Mouse (Mus musculus): ENCODE measurements around the gene Rnf186. TPM values are rescaled to one million over a fixed set of nuclear protein-coding genes. Genes with fewer than 3 reads are reported as not detected.

The Rnf186 gene
- polyA plus RNA-seq, 2 experiments = not detected

- no peak overlapping the region for H3K9ac ChIP-seq (ENCODE audit: low read depth, low read length, severe bottlenecking)
- WGBS = 81% methylated on average over 13 of the region's 13 CpGs
- ATAC-seq (ENCODE audit: low FRiP score, low read depth) (no peak), DNase-seq (ENCODE audit: low spot score) (no peak)
- H3K4me3 ChIP-seq (replicated peaks; ENCODE audit: low read length) = no peak overlapping the region
- H3K27me3 ChIP-seq (ENCODE audit: control insufficient read depth, insufficient read depth, low read length) = no peaks in the 10 kb centered on the region
- no peak overlapping the region for H3K27ac ChIP-seq (replicated peaks; ENCODE audit: low read depth, low read length)
- no peaks in the 10 kb centered on the region for H3K4me1 ChIP-seq (ENCODE audit: control insufficient read depth, insufficient read depth, low read length)
- H3K9me3 ChIP-seq (ENCODE audit: control insufficient read depth, low read length) = no peaks in the 10 kb centered on the region
- no peak overlapping the region for H3K4me2 ChIP-seq (replicated peaks; ENCODE audit: low read depth, low read length, severe bottlenecking)
- H3K36me3 ChIP-seq (ENCODE audit: control insufficient read depth, insufficient read depth, low read length) = no peaks in the 10 kb centered on the region
- no peak for TF ChIP-seq POLR2A (IDR thresholded peaks at IDR 0.05; ENCODE audit: borderline replicate concordance, extremely low read depth, insufficient read depth, insufficient read length)
These were observed 44.3 kb downstream of the Rnf186 start for GRCm38 (mm10) chr4:139011201-139011702.

GRCm38 (mm10) chr4:139013281-139013680 is 46.4 kb downstream of the Rnf186 start:
- H3K9me3 ChIP-seq (ENCODE audit: control insufficient read depth, low read length) = no peaks in the 10 kb centered on the region
- WGBS = 80% methylated on average over 11 of the region's 11 CpGs
- H3K4me1 ChIP-seq (ENCODE audit: control insufficient read depth, insufficient read depth, low read length) = no peaks in the 10 kb centered on the region
- no peak overlapping the region for H3K4me3 ChIP-seq (replicated peaks; ENCODE audit: low read length)
- DNase-seq (ENCODE audit: low spot score) (no peak), ATAC-seq (ENCODE audit: low FRiP score, low read depth) (no peak)
- no peak for TF ChIP-seq POLR2A (IDR thresholded peaks at IDR 0.05; ENCODE audit: borderline replicate concordance, extremely low read depth, insufficient read depth, insufficient read length)
- H3K27me3 ChIP-seq (ENCODE audit: control insufficient read depth, insufficient read depth, low read length) = no peaks in the 10 kb centered on the region
- no peak overlapping the region for H3K4me2 ChIP-seq (replicated peaks; ENCODE audit: low read depth, low read length, severe bottlenecking)
- H3K27ac ChIP-seq (replicated peaks; ENCODE audit: low read depth, low read length) = no peak overlapping the region
- H3K36me3 ChIP-seq (ENCODE audit: control insufficient read depth, insufficient read depth, low read length) = no peaks in the 10 kb centered on the region
- H3K9ac ChIP-seq (ENCODE audit: low read depth, low read length, severe bottlenecking) = no peak overlapping the region

- Histone ChIP-seq H3K9ac (ENCODE audit: low read depth, low read length, severe bottlenecking) (no peak overlapping the region), H3K27me3 (ENCODE audit: control insufficient read depth, insufficient read depth, low read length) (no peaks in the 10 kb centered on the region), H3K4me3 (replicated peaks; ENCODE audit: low read length) (no peak overlapping the region), H3K36me3 (ENCODE audit: control insufficient read depth, insufficient read depth, low read length) (no peaks in the 10 kb centered on the region), H3K27ac (replicated peaks; ENCODE audit: low read depth, low read length) (no peak overlapping the region), H3K4me2 (replicated peaks; ENCODE audit: low read depth, low read length, severe bottlenecking) (no peak overlapping the region), H3K4me1 (ENCODE audit: control insufficient read depth, insufficient read depth, low read length) (no peaks in the 10 kb centered on the region), H3K9me3 (ENCODE audit: control insufficient read depth, low read length) (no peaks in the 10 kb centered on the region)
- ATAC-seq (ENCODE audit: low FRiP score, low read depth) (no peak), DNase-seq (ENCODE audit: low spot score) (no peak)
- TF ChIP-seq POLR2A (IDR thresholded peaks at IDR 0.05; ENCODE audit: borderline replicate concordance, extremely low read depth, insufficient read depth, insufficient read length) = no peak
- 79% methylated on average over 6 of the region's 6 CpGs for WGBS
These were observed 47.9 kb downstream of the Rnf186 start for GRCm38 (mm10) chr4:139014793-139015192.

Other genes starting within 250 kb of the Rnf186 start
- 0.12 and 0.26 TPM in 2 replicates for gene Pla2g2c, start 242.3 kb upstream of the Rnf186 start, polyA plus RNA-seq (2012; rRNA removed)
- 0.12 and 0.28 TPM in 2 replicates for gene Pla2g2c, start 242.3 kb upstream of the Rnf186 start, polyA plus RNA-seq (2014; fragmentation: Nextera tagmentation; extraction: Ambion mirVana)
- 0.88 and 1.1 TPM in 2 replicates for gene Ubxn10, start 229.9 kb upstream of the Rnf186 start, polyA plus RNA-seq (2012; rRNA removed)
- gene Ubxn10, start 229.9 kb upstream of the Rnf186 start, polyA plus RNA-seq (2014; fragmentation: Nextera tagmentation; extraction: Ambion mirVana) = 0.73 and 1.0 TPM in 2 replicates
- gene Pla2g2f, start 209.5 kb upstream of the Rnf186 start, polyA plus RNA-seq (2012; rRNA removed) = 9.7 and 11.9 TPM in 2 replicates
- gene Pla2g2f, start 209.5 kb upstream of the Rnf186 start, polyA plus RNA-seq (2014; fragmentation: Nextera tagmentation; extraction: Ambion mirVana) = 9.6 and 15.7 TPM in 2 replicates
- 0.06 and 0.15 TPM in 2 replicates for gene Pla2g2d, start 191.4 kb upstream of the Rnf186 start, polyA plus RNA-seq (2012; rRNA removed)
- gene Pla2g2d, start 191.4 kb upstream of the Rnf186 start, polyA plus RNA-seq (2014; fragmentation: Nextera tagmentation; extraction: Ambion mirVana) = 0.10 and 0.55 TPM in 2 replicates
- 1.3 and 1.7 TPM in 2 replicates for gene Pla2g5, start 103.6 kb upstream of the Rnf186 start, polyA plus RNA-seq (2012; rRNA removed)
- gene Pla2g5, start 103.6 kb upstream of the Rnf186 start, polyA plus RNA-seq (2014; fragmentation: Nextera tagmentation; extraction: Ambion mirVana) = 0.62 and 0.73 TPM in 2 replicates
- gene Gm13030, start 93.1 kb upstream of the Rnf186 start, polyA plus RNA-seq (2012; rRNA removed) = not detected in 2 replicates
- gene Gm13030, start 93.1 kb upstream of the Rnf186 start, polyA plus RNA-seq (2014; fragmentation: Nextera tagmentation; extraction: Ambion mirVana) = not detected in 2 replicates
- 0.09 TPM in 1 of 2 replicates, not detected in the other for gene Pla2g2e, start 89.2 kb upstream of the Rnf186 start, polyA plus RNA-seq (2012; rRNA removed)
- not detected in 2 replicates for gene Pla2g2e, start 89.2 kb upstream of the Rnf186 start, polyA plus RNA-seq (2014; fragmentation: Nextera tagmentation; extraction: Ambion mirVana)
- 7.0 and 8.2 TPM in 2 replicates for gene Otud3, start 53.2 kb upstream of the Rnf186 start, polyA plus RNA-seq (2012; rRNA removed)
- 2.7 and 4.2 TPM in 2 replicates for gene Otud3, start 53.2 kb upstream of the Rnf186 start, polyA plus RNA-seq (2014; fragmentation: Nextera tagmentation; extraction: Ambion mirVana)
- 4.2 and 4.8 TPM in 2 replicates for gene Tmco4, start 5.8 kb downstream of the Rnf186 start, polyA plus RNA-seq (2012; rRNA removed)
- gene Tmco4, start 5.8 kb downstream of the Rnf186 start, polyA plus RNA-seq (2014; fragmentation: Nextera tagmentation; extraction: Ambion mirVana) = 4.7 and 4.8 TPM in 2 replicates
- gene Htr6, start 108.5 kb downstream of the Rnf186 start, polyA plus RNA-seq (2012; rRNA removed) = 1.2 and 2.2 TPM in 2 replicates
- 0.22 and 0.35 TPM in 2 replicates for gene Htr6, start 108.5 kb downstream of the Rnf186 start, polyA plus RNA-seq (2014; fragmentation: Nextera tagmentation; extraction: Ambion mirVana)
- 149 and 171 TPM in 2 replicates for gene Nbl1, start 125.9 kb downstream of the Rnf186 start, polyA plus RNA-seq (2012; rRNA removed)
- 157 and 176 TPM in 2 replicates for gene Nbl1, start 125.9 kb downstream of the Rnf186 start, polyA plus RNA-seq (2014; fragmentation: Nextera tagmentation; extraction: Ambion mirVana)
- gene Minos1, start 164.0 kb downstream of the Rnf186 start, polyA plus RNA-seq (2012; rRNA removed) = 122 and 178 TPM in 2 replicates
- gene Minos1, start 164.0 kb downstream of the Rnf186 start, polyA plus RNA-seq (2014; fragmentation: Nextera tagmentation; extraction: Ambion mirVana) = 460 and 510 TPM in 2 replicates
- 177 and 198 TPM in 2 replicates for gene Capzb, start 225.8 kb downstream of the Rnf186 start, polyA plus RNA-seq (2012; rRNA removed)
- gene Capzb, start 225.8 kb downstream of the Rnf186 start, polyA plus RNA-seq (2014; fragmentation: Nextera tagmentation; extraction: Ambion mirVana) = 284 TPM in 2 replicates